Mouse (Mus musculus): ENCODE measurements at regions not wholly inside any gene's neighbourhood (a gene's known extent, or its start where the extent isn't known, plus 50 kb on each side); places are given as distances from the start of the nearest gene placed in this dataset.
A peak's percentile ranks its signal among the peaks of the same experiment; 100 is the strongest.

GRCm38 (mm10) chr1:47103321-47103988 lies 210.8 kb upstream of the Slc39a10 start:
- peak overlapping the region; percentile 71 for H3K27ac ChIP-seq
- no peak for TF ChIP-seq CTCF (conservative IDR thresholded peaks at IDR 0.05)
- peak; percentile 10 to 45 for DNase-seq (ENCODE audit: low spot score in 2 of 2)
- no peak overlapping the region for H3K4me3 ChIP-seq

- Histone ChIP-seq H3K27ac (no peak overlapping the region), H3K4me3 (no peak overlapping the region)
- no peak for DNase-seq (ENCODE audit: low spot score in 2 of 2)
- TF ChIP-seq CTCF (conservative IDR thresholded peaks at IDR 0.05) = no peak
Measured at GRCm38 (mm10) chr1:47097084-47097996, 204.7 kb upstream of the Slc39a10 start.

- H3K27ac ChIP-seq = no peak overlapping the region
- H3K4me3 ChIP-seq = no peak overlapping the region
- no peak for TF ChIP-seq CTCF (conservative IDR thresholded peaks at IDR 0.05)
- DNase-seq (ENCODE audit: low spot score in 2 of 2) = no peak
Measured at GRCm38 (mm10) chr1:47094498-47094897, 201.8 kb upstream of the Slc39a10 start.

- DNase-seq (ENCODE audit: low spot score in 2 of 2) = no peak
- H3K27ac ChIP-seq = no peak overlapping the region
- no peak overlapping the region for H3K4me3 ChIP-seq
- no peak for TF ChIP-seq CTCF (conservative IDR thresholded peaks at IDR 0.05)
Measured at GRCm38 (mm10) chr1:47093289-47093947, 200.8 kb upstream of the Slc39a10 start.

- Histone ChIP-seq H3K4me3 (no peak overlapping the region), H3K27ac (no peak overlapping the region)
- TF ChIP-seq CTCF (conservative IDR thresholded peaks at IDR 0.05) = no peak
- no peak for DNase-seq (ENCODE audit: low spot score in 2 of 2)
Measured at GRCm38 (mm10) chr1:47076423-47076822, 183.8 kb upstream of the Slc39a10 start.

- Histone ChIP-seq H3K27ac (no peak overlapping the region), H3K4me3 (no peak overlapping the region)
- DNase-seq (ENCODE audit: low spot score in 2 of 2) = no peak
- TF ChIP-seq CTCF (conservative IDR thresholded peaks at IDR 0.05) = no peak
Measured at GRCm38 (mm10) chr1:47058149-47058548, 165.5 kb upstream of the Slc39a10 start.

GRCm38 (mm10) chr1:47057344-47057743 lies 164.7 kb upstream of the Slc39a10 start:
- Histone ChIP-seq H3K27ac (no peak overlapping the region), H3K4me3 (no peak overlapping the region)
- no peak for TF ChIP-seq CTCF (conservative IDR thresholded peaks at IDR 0.05)
- no peak for DNase-seq (ENCODE audit: low spot score in 2 of 2)

GRCm38 (mm10) chr1:47051109-47051508 lies 158.5 kb upstream of the Slc39a10 start:
- no peak for TF ChIP-seq CTCF (conservative IDR thresholded peaks at IDR 0.05)
- no peak overlapping the region for H3K27ac ChIP-seq
- peak in 1 of 2 experiments; percentile 3 for DNase-seq (ENCODE audit: low spot score in 2 of 2)
- H3K4me3 ChIP-seq = no peak overlapping the region

GRCm38 (mm10) chr1:47050492-47050891 lies 157.8 kb upstream of the Slc39a10 start:
- H3K27ac ChIP-seq = no peak overlapping the region

GRCm38 (mm10) chr1:47037576-47037975 lies 144.9 kb upstream of the Slc39a10 start:
- Histone ChIP-seq H3K4me3 (no peak overlapping the region), H3K27ac (peak overlapping the region; percentile 66; the same call in 1 of the 2 replicates)
- no peak for DNase-seq (ENCODE audit: low spot score in 2 of 2)
- no peak for TF ChIP-seq CTCF (conservative IDR thresholded peaks at IDR 0.05)

More at GRCm38 (mm10) chr1:47050492-47050891, 157.8 kb upstream of the Slc39a10 start:
- no peak for TF ChIP-seq CTCF (conservative IDR thresholded peaks at IDR 0.05)
- H3K4me3 ChIP-seq = no peak overlapping the region
- DNase-seq (ENCODE audit: low spot score in 2 of 2) = no peak

GRCm38 (mm10) chr1:47019356-47019755 lies 126.7 kb upstream of the Slc39a10 start:
- no peak for TF ChIP-seq CTCF (conservative IDR thresholded peaks at IDR 0.05)
- no peak overlapping the region for H3K4me3 ChIP-seq
- no peak for DNase-seq (ENCODE audit: low spot score in 2 of 2)
- no peak overlapping the region for H3K27ac ChIP-seq

- H3K27ac ChIP-seq = no peak overlapping the region
- DNase-seq (ENCODE audit: low spot score in 2 of 2) = no peak
- H3K4me3 ChIP-seq = no peak overlapping the region
- TF ChIP-seq CTCF (conservative IDR thresholded peaks at IDR 0.05) = no peak
Measured at GRCm38 (mm10) chr1:47014526-47014925, 121.9 kb upstream of the Slc39a10 start.

- DNase-seq (ENCODE audit: low spot score in 2 of 2) = peak in 1 of 2 experiments; percentile 9
- TF ChIP-seq CTCF (conservative IDR thresholded peaks at IDR 0.05) = peak; percentile 32
- Histone ChIP-seq H3K4me3 (no peak overlapping the region), H3K27ac (0 out of 2 replicates have a peak overlapping the region, but pooled peaks have one; percentile 14)
Measured at GRCm38 (mm10) chr1:47003746-47004145, 111.1 kb upstream of the Slc39a10 start.
